Mouse (Mus musculus): ENCODE results near the gene Ccr3. TPM values are rescaled to one million over a fixed set of nuclear protein-coding genes. Genes with fewer than 3 reads are reported as not detected.

Ccr3 gene
- polyA plus RNA-seq, 1 experiment: 0.05 TPM

DNA sequence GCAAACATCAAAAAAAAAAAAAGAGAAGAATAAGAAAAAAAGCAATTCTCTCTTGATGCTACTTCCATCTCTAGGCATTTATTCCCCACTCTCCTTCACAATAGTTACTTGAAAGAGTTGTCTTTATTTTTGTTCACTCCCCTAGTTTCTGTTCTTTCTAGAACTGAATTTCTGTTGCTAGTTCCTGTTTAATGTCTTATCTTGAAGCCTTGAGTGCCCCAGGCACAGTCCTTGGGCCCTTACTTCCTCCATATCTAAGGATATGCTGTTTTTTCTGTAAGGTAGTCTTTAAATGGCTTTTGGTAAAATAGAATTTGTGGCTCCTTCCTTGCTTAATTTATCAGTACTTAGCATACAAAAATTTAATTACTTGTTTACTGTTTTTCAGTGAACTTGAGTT is 36.8 kb upstream of the Ccr3 start:
- H3K36me3 ChIP-seq (ENCODE audit: control insufficient read depth, insufficient read depth, low read length): no peaks in the 10 kb centered on the region
- H3K27me3 ChIP-seq (ENCODE audit: control insufficient read depth, insufficient read depth, low read length): no peaks in the 10 kb centered on the region
- no peak overlapping the region for H3K4me3 ChIP-seq (ENCODE audit: control insufficient read depth, low read depth, low read length)
- no peaks in the 10 kb centered on the region for H3K4me1 ChIP-seq (ENCODE audit: control insufficient read depth, insufficient read depth, low read length)
- no peak for TF ChIP-seq POLR2A (IDR thresholded peaks at IDR 0.05; ENCODE audit: control insufficient read depth, low read depth, low read length)
- no peak for TF ChIP-seq CTCF (IDR thresholded peaks at IDR 0.05; ENCODE audit: control insufficient read depth, insufficient read depth, insufficient replicate concordance, low read depth, low read length)
- no peak overlapping the region for H3K27ac ChIP-seq (ENCODE audit: control insufficient read depth, insufficient read depth, low read depth, low read length)

DNA sequence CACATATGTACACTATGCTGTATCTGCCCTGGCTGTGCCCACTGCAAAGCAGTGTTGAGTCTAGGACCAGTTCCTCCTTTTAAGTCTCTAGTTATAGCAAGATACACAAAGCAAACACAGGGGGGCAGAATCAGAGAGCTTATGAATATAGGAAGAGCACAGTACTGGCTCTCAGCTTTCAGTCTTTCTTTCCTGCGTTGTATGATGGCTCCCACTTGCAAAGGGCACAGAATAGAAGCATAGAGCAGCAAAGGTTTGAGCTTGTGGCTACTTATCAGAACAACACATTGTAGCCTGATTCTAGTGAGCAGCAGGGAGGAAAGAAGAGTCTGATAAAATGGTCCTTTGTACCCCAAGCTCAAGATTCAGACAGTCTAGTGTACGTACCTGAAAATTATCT is 35.6 kb upstream of the Ccr3 start:
- no peak overlapping the region for H3K4me3 ChIP-seq (ENCODE audit: control insufficient read depth, low read depth, low read length)
- no peak overlapping the region for H3K27ac ChIP-seq (ENCODE audit: control insufficient read depth, insufficient read depth, low read depth, low read length)
- H3K4me1 ChIP-seq (ENCODE audit: control insufficient read depth, insufficient read depth, low read length): no peaks in the 10 kb centered on the region
- no peak for TF ChIP-seq POLR2A (IDR thresholded peaks at IDR 0.05; ENCODE audit: control insufficient read depth, low read depth, low read length)
- no peak for TF ChIP-seq CTCF (IDR thresholded peaks at IDR 0.05; ENCODE audit: control insufficient read depth, insufficient read depth, insufficient replicate concordance, low read depth, low read length)
- no peaks in the 10 kb centered on the region for H3K36me3 ChIP-seq (ENCODE audit: control insufficient read depth, insufficient read depth, low read length)
- H3K27me3 ChIP-seq (ENCODE audit: control insufficient read depth, insufficient read depth, low read length): no peaks in the 10 kb centered on the region

DNA sequence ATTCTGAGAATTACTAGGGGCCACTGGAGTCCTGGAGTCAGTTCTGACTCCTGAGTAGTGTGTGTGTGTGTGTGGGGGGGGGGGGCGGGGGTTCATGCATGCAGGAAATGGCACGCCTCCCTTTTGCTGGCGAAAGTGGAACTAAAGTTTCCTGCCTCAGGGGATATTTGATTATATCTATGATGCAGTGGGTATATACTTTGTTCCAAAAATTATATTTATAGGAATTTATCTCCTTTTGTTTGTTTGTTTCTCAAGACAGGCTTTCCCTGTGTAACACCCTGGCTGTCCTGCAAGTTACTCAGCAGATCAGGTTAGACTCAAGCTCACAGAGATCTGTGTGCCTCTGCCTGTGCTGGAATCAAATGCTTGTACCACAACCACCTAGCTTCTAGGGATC is 32.1 kb upstream of the Ccr3 start:
- Histone ChIP-seq H3K4me1 (ENCODE audit: control insufficient read depth, insufficient read depth, low read length) (no peaks in the 10 kb centered on the region), H3K36me3 (ENCODE audit: control insufficient read depth, insufficient read depth, low read length) (no peaks in the 10 kb centered on the region), H3K27me3 (ENCODE audit: control insufficient read depth, insufficient read depth, low read length) (no peaks in the 10 kb centered on the region), H3K27ac (ENCODE audit: control insufficient read depth, insufficient read depth, low read depth, low read length) (no peak overlapping the region), H3K4me3 (ENCODE audit: control insufficient read depth, low read depth, low read length) (no peak overlapping the region)
- TF ChIP-seq CTCF (IDR thresholded peaks at IDR 0.05; ENCODE audit: control insufficient read depth, insufficient read depth, insufficient replicate concordance, low read depth, low read length) (no peak), POLR2A (IDR thresholded peaks at IDR 0.05; ENCODE audit: control insufficient read depth, low read depth, low read length) (no peak)

DNA sequence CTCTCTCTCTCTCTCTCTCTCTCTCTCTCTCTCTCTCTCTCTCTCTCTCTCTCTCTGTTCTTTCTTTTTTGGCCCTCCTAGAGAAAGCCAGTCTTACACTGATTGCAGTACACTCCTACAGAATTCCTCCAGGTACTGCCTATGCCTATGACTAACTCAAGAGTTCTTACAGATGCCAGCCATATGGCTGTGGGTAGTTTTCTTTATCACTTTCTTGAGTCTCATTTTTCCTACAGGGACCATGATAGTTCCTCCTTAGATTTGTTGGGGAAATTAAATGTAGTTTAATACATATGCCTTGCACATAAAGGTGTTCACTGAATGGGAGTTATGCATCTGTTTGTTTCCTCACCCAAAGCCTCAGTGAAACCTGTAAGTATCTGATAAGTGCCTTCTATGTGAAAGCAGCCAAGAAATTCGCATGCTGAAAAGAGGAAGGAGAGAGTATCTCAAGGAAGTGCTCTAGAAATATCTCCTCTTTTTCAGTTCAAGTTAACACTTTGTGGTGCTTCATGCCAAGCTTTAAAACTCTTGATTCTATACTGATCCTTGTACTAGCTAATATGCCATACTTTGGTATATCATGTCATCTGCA is 30.4 kb upstream of the Ccr3 start:
- Histone ChIP-seq H3K36me3 (ENCODE audit: control insufficient read depth, insufficient read depth, low read length) (no peaks in the 10 kb centered on the region), H3K27ac (ENCODE audit: control insufficient read depth, insufficient read depth, low read depth, low read length) (no peak overlapping the region), H3K27me3 (ENCODE audit: control insufficient read depth, insufficient read depth, low read length) (no peaks in the 10 kb centered on the region), H3K4me3 (ENCODE audit: control insufficient read depth, low read depth, low read length) (no peak overlapping the region), H3K4me1 (ENCODE audit: control insufficient read depth, insufficient read depth, low read length) (no peaks in the 10 kb centered on the region)
- TF ChIP-seq POLR2A (IDR thresholded peaks at IDR 0.05; ENCODE audit: control insufficient read depth, low read depth, low read length) (no peak), CTCF (IDR thresholded peaks at IDR 0.05; ENCODE audit: control insufficient read depth, insufficient read depth, insufficient replicate concordance, low read depth, low read length) (no peak)

DNA sequence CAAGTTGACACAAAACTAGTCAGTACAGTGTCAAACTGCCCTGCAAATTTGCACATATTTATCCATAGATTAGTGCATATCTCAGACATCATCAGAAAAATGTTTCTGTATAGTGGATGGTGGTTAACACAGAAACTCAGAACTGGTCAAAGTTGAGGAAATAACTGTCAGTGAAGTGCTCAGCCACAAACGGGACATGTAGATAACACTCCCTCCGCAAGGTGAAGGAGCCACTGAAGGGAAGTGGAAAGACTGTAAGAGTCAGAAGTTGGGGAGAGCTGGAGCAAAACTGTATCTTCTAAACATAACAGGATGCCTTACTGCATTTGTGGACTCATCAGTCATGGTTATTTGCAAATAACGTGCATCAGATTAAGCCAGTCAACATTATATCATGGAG is 24.1 kb upstream of the Ccr3 start:
- no peaks in the 10 kb centered on the region for H3K36me3 ChIP-seq (ENCODE audit: control insufficient read depth, insufficient read depth, low read length)
- no peak overlapping the region for H3K4me3 ChIP-seq (ENCODE audit: control insufficient read depth, low read depth, low read length)
- H3K4me1 ChIP-seq (ENCODE audit: control insufficient read depth, insufficient read depth, low read length): no peaks in the 10 kb centered on the region
- TF ChIP-seq POLR2A (IDR thresholded peaks at IDR 0.05; ENCODE audit: control insufficient read depth, low read depth, low read length): no peak
- no peak for TF ChIP-seq CTCF (IDR thresholded peaks at IDR 0.05; ENCODE audit: control insufficient read depth, insufficient read depth, insufficient replicate concordance, low read depth, low read length)
- no peaks in the 10 kb centered on the region for H3K27me3 ChIP-seq (ENCODE audit: control insufficient read depth, insufficient read depth, low read length)
- H3K27ac ChIP-seq (ENCODE audit: control insufficient read depth, insufficient read depth, low read depth, low read length): no peak overlapping the region

DNA sequence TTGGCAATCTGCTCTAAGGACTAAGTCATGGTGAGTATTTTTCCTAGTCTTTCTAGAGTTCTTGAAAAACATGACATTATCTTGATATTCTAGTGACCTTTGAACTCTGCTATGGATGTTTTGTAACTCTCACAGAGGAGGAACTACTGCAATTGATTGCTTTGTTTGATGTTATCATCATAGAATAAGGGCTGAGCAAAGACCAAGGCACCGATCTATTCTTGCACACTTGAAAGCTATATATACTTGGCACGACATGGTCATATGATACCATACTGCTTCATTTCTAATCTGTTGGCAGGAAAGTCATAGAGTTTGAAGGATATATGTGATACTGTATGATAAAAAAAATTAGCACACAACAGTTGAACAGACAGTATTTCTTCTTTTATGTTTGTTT is 22.0 kb upstream of the Ccr3 start:
- TF ChIP-seq POLR2A (IDR thresholded peaks at IDR 0.05; ENCODE audit: control insufficient read depth, low read depth, low read length) (no peak), CTCF (IDR thresholded peaks at IDR 0.05; ENCODE audit: control insufficient read depth, insufficient read depth, insufficient replicate concordance, low read depth, low read length) (no peak)
- Histone ChIP-seq H3K27me3 (ENCODE audit: control insufficient read depth, insufficient read depth, low read length) (no peaks in the 10 kb centered on the region), H3K4me1 (ENCODE audit: control insufficient read depth, insufficient read depth, low read length) (no peaks in the 10 kb centered on the region), H3K36me3 (ENCODE audit: control insufficient read depth, insufficient read depth, low read length) (no peaks in the 10 kb centered on the region), H3K27ac (ENCODE audit: control insufficient read depth, insufficient read depth, low read depth, low read length) (no peak overlapping the region), H3K4me3 (ENCODE audit: control insufficient read depth, low read depth, low read length) (no peak overlapping the region)

DNA sequence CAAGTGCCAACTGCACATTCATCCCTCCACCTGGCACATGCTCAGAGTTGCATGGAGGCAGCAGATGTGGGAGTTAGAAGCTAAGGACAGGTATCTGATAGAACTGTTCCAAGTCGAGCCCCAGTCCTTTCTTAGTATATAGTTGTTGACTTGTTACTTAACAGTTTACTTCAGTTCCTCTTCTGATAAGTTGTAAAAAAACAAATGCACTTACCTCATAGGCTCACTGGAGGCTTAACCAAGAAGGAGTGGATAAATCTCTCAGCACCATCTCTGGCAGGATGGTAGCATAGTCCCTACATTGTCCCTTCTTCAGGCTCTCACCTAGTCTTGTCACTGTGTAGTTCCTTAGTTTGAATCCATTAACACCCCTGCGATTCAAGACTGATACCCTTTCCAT is 9.1 kb upstream of the Ccr3 start:
- no peak for TF ChIP-seq CTCF (IDR thresholded peaks at IDR 0.05; ENCODE audit: control insufficient read depth, insufficient read depth, insufficient replicate concordance, low read depth, low read length)
- no peaks in the 10 kb centered on the region for H3K27me3 ChIP-seq (ENCODE audit: control insufficient read depth, insufficient read depth, low read length)
- H3K36me3 ChIP-seq (ENCODE audit: control insufficient read depth, insufficient read depth, low read length): no peaks in the 10 kb centered on the region
- no peak overlapping the region for H3K4me3 ChIP-seq (ENCODE audit: control insufficient read depth, low read depth, low read length)
- H3K27ac ChIP-seq (ENCODE audit: control insufficient read depth, insufficient read depth, low read depth, low read length): no peak overlapping the region
- H3K4me1 ChIP-seq (ENCODE audit: control insufficient read depth, insufficient read depth, low read length): no peaks in the 10 kb centered on the region

DNA sequence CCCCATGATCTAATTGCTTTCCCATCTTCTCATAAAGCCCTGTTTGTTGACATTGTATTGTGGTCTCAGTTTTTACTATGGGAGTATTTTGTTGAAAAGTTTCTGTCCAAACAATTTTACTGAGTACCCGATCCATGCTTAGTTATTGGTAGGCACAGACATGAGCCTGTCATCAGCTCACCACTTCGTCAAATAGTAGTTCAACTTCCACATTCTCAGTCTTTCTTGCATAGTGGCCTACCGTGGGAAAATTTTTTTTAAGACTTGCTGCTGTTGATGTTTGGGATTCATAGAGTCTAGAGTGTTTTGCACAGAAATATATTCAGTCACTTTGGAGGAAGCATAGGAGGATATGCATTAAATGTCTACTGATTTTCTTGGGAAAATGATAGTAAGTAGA is 8.5 kb upstream of the Ccr3 start:
- Histone ChIP-seq H3K36me3 (ENCODE audit: control insufficient read depth, insufficient read depth, low read length) (no peaks in the 10 kb centered on the region), H3K27me3 (ENCODE audit: control insufficient read depth, insufficient read depth, low read length) (no peaks in the 10 kb centered on the region), H3K4me1 (ENCODE audit: control insufficient read depth, insufficient read depth, low read length) (no peaks in the 10 kb centered on the region), H3K4me3 (ENCODE audit: control insufficient read depth, low read depth, low read length) (no peak overlapping the region), H3K27ac (ENCODE audit: control insufficient read depth, insufficient read depth, low read depth, low read length) (no peak overlapping the region)
- TF ChIP-seq CTCF (IDR thresholded peaks at IDR 0.05; ENCODE audit: control insufficient read depth, insufficient read depth, insufficient replicate concordance, low read depth, low read length) (no peak), POLR2A (IDR thresholded peaks at IDR 0.05; ENCODE audit: control insufficient read depth, low read depth, low read length) (no peak)

Measured in testis, adult 2 months (tissue).